Mouse (Mus musculus) left cerebral cortex, adult 8-10 months (tissue): Measurements from ENCODE around the gene Tbc1d13. TPM values are rescaled to one million over a fixed set of nuclear protein-coding genes. Genes with fewer than 3 reads are reported as not detected.
"Not testable (repeated sequence)": the region's sequence is repeated elsewhere in the genome, so short reads cannot be mapped to it uniquely, and the experiment has no call there.

ENCODE experiments used
- DNase-seq, 2 experiments: peaks; one replicate each; pipeline ENCODE4 v3.0.0; 2022; ENCODE audit warnings: low spot score in 2 of 2
- total RNA-seq, 4 experiments: library from RNA; stranded (reverse); gene quantifications; 2 replicates each; pipeline ENCODE4 v1.2.4; 2022

Tbc1d13 gene
- total RNA-seq, 4 experiments from 2014 or later = 46.3 to 59.3 (median 49.1) TPM

DNA sequence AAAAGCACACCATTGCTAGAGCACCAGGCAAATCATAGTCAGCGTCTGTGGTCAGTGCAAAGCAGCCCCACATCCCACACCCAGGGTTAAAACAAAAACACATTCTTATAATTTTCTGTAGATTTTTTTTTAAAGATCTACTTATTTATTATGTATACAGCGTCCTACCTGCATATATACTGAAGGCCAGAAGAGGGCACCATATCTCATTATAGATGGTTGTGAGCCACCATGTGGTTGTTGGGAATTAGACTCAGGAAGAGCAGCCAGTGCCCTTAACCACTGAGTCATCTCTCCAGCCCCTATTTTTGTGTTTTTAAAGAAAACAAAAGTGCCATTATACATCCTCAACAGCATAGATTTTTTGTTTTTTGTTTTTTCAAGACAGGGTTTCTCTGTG, 4.8 kb upstream of the Tbc1d13 start:
- DNase-seq = no peak

DNA sequence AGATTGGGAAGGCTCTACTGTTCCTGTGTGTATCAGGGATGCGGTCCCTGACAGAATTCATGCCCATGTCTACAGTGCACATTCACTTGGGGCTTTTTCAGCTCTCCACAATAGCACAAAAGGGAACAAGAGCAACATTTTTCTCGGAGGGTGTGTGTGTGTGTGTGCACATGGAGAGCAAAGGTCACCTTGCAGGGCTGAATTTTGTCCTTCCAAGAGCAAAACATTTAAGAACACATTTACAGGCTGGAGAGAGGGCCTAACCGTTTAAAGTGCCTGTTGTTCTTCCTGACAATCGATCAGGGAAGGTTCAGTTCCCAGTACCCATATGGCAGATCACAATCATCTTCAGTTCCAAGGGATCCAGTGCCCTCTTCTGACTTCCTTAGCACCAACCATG, 3.4 kb upstream of the Tbc1d13 start:
- DNase-seq = no peak

DNA sequence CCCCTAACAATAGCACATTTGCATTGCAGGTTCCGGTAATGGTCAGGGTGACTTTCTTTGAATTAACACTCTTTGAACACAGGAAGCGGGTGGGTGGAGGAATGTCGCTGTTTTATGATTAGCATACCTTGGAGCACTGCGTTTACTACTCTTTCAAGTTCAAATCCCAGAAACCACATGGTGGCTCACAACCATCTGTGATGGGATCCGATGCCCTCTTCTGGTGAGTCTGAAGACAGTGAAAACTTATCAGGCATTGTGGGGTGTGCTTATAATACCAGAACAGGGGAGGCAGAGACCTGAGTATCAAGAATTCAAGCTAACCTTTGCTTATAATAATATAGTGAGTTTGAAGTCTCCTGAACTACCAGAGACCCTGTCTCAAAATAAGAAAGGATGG, 2.3 kb upstream of the Tbc1d13 start:
- not testable (repeated sequence) for DNase-seq

DNA sequence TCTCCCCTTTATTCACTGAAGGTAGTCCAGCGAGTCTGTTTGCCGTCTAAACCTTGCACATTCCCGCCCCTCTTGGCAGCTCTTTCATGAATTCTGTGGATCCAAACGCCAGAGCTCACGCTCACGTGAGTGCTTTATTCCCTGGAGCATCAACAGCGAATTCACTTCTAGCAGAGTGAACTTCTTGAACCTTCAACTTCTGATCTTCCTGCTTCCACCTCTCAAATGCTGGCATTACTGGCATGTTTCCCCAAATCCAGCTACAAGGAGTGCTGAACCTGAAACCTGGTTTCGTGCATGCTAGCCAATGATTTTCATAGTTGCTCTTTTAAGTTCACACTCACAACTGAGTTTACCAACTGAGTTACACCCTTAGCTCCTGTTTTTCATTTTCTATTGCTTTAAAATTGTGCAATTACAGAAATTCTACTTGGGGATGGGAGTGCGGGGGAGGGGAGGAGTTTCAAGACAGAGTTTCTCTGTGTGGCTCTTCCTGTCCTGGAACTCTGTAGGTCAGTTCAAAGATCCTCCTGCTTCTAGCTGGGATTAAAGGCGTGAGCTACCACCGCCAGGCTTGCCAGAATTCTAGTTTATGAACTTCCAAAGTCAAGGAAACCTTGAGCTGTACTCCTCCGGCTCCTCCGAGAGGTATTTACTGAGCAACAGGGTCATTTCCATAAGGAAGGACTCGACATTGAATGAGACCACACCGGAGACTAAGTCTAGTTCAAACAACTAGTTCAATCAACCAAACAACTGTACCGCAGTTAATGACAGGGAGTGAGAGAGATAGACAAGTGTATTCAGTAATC, 539 bp upstream of the Tbc1d13 start:
- DNase-seq = no peak

DNA sequence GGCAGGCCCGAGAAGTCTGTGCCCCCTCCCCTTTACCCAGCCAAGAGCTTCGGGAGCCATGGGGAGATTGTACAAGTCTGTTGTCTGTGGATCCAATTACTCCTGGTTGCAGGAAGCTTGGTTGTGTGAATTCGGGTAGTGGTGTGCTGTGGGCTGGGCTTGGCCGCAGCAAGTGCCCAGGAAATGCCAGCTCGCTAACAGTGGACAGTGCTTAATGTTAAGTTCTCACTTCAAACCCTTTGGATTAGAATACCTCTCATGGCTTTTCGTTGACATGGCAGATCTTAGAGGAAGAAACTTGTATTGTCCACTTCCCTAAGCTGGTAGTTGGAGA, 799 bp downstream of the Tbc1d13 start:
- no peak for DNase-seq

DNA sequence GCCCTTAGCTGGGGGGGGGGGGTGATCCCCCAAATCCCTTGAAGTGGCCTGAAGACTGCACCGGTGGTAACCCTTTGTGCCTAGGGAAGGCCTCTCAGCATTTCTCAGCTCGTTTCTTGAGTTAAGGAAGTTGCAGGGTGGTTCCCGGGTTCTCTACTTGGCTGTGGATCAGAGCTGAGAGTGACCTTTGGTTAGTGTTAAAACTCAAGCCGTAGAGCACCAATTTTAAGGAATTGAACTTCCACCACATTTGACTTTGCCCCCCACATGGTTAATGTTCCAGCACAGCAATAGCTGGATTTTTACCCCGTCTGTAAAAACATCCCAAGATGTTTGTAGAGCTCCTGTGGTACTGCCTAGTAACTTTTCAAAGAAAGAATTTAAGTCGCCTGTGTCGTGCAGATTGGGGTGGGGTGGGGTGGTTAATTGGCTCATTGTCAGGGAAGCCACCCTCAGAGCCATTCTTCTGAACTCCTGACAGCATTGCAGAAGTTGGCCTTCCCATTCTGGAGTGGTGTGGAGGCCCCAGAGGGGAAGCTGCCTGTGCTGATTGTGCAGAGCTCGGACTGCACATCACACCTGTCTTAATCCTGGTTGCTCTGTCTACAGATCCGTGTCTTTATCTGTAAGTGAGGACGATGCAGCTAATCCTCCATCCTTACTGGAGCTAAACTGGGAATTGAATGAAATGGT, 1.5 kb downstream of the Tbc1d13 start:
- DNase-seq = no peak

DNA sequence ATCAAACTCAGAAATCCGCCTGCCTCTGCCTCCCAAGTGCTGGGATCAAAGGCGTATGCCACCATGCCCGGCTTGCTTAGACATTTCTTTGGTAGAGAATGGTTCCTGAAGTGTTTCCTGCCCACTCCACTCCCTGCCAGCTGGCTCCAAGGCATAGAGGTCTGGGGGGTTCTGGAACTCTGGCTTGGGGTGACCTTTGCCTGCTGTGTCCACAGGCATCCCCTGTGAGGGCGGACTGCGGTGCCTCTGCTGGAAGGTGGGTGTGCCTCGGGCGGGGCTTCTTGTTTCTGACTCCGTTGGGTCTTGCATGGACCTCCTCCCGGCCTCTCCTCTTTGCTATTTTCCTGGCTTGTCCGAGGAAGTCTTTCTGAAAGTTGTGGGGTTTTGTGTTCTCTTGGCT, 2.9 kb downstream of the Tbc1d13 start:
- no peak for DNase-seq

DNA sequence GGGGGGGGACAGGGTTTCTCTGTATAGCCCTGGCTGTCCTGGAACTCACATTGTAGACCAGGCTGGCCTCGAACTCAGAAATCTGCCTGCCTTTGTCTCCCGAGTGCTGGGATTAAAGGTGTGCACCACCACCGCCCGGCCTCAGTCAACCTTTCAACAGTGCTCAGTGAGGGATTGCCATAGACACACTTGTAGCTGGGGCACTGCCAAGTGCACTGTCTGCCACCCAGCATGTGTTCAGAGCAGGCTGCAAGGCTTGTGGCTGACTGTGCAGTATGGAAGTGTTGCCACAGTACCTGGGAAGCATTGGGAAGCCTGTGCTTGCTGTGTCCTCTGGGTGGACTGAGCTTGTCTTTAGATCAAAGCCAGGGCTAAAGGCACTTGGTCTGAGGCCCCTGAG, 6.5 kb downstream of the Tbc1d13 start:
- not testable (repeated sequence) for DNase-seq

DNA sequence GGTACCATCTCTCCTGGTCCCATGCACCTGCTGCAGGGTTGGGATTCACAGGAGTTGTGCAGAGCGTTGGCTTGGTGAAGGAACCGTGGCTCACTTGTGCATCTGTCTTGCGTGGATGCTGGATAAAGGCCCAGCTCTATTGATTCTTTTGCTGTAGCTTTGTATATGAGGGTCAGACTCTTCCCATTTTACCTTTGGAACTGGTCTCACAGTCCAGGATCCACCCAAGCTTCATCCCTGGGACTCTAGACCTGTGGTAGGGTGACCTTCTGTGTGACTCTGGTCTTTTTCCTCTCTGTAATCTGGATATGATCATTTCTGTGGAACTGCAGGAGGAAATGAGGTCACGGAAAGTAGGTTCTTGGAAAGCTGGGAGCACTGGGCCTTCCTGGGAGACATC, 10.9 kb downstream of the Tbc1d13 start:
- DNase-seq = no peak

DNA sequence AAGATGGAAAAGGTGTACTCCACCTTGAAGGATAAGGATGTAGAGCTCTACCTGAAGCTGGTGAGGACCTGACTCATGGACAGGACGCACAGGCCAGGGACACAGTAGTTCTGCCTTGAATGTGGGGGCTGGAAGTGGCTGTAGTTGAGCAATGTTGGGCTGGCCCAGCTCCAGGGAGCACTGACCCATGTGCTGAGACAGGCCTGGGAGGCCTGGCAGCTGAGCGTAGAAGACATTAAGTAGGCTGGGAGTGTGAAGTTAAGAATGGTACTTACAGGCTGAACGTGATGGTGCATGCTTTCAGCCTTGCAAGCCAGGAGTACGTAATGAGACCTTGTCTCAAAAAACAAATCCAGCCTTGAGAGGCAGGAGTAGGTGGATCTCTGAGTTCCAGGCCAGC, 13.9 kb downstream of the Tbc1d13 start:
- no peak for DNase-seq

DNA sequence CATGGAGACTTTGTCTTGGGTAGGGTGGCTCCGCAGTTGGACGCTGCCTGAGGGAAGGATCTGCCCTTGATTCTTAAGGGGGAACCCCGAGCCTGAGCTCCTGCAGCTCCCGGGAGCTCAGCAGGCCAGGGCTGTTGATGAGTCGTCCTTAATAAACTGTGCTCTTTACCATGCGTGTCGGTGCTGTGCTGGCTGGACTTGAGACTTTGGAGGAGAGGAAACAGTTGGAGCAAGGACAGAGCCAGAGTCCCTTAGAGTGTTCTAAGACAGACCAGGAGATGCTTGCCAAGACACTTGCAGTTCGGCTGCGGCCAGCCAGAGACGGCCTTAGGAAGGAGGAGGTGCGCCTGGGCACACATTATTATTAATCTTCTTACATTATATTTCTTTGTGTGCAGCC, 18.3 kb downstream of the Tbc1d13 start:
- DNase-seq = no peak

DNA sequence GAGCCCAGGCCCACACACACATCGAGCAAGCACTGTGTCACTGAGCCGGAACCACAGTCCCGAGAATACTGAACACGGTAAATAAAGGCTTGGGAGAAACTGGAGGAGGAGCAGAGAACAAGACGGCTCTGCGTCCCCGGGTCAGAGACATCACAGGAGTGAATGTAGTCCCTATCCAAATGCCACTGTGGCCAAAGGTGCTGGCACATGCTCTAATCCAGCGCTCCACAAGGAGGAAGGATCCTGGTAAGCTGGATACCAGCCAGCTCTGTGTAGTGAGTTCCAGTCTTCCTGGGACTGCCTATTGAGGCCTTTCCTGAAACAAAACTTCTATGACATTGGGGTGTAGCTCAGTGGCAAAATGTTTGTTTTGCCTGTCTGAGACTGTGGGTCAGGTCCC, 19.1 kb downstream of the Tbc1d13 start:
- no peak for DNase-seq

DNA sequence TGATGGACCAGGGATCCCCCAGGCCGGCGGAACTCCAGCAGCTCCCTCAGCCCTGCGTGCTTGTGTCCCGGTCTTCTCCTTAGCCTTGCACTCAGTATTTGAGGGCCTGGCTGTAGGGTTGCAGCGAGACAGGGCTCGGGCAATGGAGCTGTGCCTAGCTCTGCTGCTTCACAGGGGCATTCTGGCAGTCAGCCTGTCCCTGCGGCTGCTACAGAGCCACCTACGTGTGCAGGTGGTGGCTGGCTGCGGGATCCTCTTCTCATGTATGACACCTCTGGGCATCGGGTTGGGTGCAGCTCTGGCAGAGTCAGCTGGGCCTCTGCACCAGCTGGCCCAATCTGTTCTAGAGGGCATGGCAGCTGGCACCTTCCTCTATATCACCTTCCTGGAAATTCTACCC, 26.3 kb downstream of the Tbc1d13 start:
- DNase-seq = not testable (repeated sequence)

DNA sequence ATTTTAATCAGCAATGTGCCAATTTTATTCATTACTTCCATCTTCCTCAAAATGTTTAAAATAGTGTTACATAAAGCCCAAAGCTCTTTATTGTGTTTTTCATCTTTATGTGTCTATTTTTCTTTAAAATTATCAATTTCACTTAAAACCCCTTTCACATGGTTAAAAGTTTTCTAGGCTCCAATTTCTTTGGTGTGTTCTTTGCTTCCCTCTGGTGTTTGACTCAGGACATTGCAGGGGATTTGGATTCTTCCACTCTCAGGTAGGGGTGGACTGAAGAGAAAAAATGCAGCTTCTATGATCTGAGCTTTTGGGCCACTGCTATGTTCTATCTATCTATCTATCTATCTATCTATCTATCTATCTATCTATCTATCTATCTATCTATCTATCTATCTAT, 28.3 kb downstream of the Tbc1d13 start:
- no peak for DNase-seq

DNA sequence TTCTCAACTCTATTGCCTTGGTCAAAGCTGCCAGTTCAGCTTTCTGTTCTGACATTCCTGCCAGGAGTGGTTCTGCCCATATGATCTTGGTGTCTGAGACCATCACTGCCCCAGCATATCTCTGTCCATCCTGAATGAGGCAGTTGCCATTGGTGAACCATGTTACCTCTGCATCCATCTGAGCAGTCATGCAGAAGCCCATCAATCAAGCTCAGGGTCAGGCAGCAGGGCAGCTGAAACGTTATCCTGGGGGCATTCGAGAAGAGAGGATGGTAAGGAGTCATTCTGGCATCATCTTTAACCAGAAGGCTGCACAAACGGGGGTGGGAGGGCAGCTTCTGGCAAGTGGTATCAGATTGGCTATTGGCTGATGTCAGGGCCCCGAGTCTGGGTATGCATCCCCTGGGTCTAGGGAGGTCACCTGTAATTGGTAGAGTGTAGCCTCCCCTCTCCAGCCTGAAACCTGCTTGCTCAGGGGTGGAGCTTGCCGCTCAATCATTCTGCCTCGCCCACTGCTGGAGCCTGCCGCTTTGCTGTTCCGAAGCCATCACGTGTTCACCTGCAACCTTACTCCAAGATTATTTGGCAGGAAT, 30.9 kb downstream of the Tbc1d13 start:
- no peak for DNase-seq

DNA sequence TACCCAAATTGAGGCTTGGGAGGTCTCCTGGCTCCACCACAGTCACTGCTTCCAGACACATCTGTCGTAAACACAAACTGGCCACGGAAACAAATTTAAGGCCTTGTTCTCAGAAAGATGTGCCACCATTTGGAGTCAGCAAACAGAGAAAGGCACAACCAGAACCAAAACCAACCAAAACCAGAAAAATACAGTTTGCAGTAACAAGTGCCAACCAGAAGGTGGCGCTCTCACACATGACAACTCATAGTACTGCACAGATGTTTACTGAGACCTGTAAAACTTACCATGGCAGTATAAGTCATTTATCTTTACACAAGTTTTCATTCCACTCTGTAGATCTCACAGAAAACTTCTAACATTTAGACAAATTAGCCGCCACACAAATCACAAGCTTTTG, 33.1 kb downstream of the Tbc1d13 start:
- DNase-seq = no peak

DNA sequence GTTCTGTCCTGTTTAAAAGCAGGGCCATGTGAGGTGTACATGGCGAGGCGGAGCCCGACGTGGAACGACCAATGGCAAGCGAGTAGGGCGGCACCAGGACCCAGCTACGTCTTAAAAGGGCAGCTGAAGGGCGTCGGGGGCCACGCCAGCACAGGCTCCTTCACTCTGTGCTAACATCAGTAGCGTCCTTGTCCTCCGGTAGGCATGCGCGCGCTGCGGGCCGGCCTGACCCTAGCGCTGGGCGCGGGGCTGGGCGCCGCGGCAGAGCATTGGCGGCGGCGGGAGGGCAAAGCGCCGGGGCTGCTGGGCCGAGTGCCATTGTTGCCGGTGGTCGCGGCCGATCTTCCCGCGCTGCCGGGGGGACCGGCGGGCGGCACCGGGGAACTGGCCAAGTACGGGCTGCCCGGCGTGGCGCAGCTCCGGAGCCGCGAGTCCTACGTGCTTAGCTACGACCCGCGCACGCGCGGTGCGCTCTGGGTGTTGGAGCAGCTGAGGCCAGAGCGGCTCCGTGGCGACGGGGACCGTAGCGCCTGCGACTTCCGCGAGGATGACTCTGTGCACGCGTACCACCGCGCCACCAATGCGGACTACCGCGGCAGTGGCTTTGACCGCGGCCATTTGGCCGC, 37.9 kb downstream of the Tbc1d13 start, which contains the start of gene Endog:
Gene Endog, plus strand, starts transcription at position 123 of the 626 bp plus-strand sequence.
- peak; percentile 83 to 89 for DNase-seq

DNA sequence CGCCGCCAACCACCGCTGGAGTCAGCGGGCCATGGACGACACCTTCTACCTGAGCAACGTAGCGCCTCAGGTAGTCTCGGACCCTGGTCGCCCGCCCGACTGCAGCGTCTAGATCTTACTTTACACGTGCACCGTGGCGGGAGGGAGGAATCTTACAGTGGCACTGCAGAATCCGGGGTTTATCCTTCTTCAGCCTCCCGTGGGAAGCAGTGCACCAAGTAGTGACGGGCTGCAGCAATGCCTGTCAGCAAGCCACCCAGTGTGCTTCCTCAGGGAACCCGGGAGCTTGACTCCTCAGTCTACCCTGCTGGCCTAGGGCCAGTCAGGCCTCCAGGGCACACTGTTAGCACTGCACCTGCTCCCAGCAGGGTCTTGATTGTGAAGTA, 38.4 kb downstream of the Tbc1d13 start:
- no peak for DNase-seq

DNA sequence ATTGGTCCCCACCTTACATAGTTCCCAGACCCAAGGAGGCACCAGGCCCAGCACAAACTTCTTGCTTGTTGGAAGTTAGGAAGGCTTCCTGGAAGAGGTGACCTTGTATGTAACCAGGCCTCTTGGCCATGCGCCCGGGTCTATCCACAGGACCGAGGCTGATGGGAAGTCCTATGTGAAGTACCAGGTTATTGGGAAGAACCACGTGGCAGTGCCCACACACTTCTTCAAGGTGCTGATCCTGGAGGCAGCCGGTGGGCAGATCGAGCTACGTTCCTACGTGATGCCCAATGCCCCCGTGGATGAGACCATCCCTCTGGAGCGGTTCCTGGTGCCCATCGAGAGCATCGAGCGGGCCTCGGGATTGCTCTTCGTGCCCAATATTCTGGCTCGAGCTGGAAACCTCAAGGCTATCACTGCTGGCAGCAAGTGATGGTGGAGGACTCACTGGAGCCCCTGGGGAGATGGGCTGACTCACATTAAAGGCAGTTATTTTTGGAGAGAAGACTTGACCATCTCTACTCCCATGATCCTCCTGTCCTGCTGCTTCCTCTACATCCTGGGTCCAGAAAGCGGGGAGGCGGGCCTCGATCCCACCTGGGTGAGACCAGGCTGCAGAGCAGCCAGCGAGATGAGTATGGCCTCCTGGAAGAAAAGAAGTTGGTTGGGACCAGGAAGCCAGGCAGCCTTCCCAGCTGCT, 40.1 kb downstream of the Tbc1d13 start:
- no peak for DNase-seq

DNA sequence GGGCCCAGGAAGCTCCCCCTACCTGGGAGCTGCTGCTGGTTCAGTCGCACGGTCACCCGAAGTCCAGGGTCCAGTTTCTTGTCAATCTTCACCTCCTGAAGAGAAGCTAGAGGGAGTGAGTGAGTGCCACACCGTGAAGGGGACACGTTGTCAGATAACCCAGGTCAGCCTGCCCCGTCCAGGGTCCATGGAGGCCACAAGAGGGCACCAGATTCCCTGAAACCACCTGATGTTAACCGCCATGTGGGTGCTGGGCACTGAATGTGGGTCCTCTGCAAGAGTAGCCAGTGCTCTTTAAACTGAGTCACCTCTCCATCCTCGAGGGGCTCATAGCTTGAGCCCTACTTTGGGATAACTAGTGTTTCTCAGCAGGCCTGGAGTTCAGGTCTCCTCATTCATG, 42.4 kb downstream of the Tbc1d13 start:
- DNase-seq = no peak

DNA sequence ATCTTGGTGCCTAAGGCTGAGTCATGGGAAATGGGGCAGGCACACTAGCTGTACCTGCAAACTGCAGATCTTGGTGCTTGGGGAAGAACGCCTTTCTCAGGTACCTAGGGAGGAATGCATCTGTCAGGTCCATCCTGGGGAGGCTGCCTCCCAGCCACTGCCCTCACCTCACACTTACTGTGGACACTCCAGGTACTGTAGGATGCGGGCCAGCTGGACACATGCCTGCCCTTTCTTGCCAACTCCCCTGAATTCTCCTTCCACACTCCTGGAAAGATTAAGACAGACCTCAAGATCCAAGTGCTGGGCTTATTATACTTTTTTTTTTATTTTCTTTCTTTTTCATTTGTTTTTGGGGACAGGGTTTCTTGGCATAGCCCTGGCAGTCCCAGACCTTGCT, 43.0 kb downstream of the Tbc1d13 start:
- DNase-seq = no peak
